Mouse (Mus musculus) embryonic facial prominence, embryonic 15.5 days (tissue): ENCODE measurements around the gene Irf7. TPM values are rescaled to one million over a fixed set of nuclear protein-coding genes. Genes with fewer than 3 reads are reported as not detected.

Experiments
- microRNA counts: library from miRNA; unstranded; fragments of <30 nt; microRNA quantifications from one replicate; lab custom pipeline; 2016
- microRNA-seq: library from miRNA; unstranded; fragments of <30 nt; microRNA quantifications from one replicate; pipeline ENCODE4, GENCODE M21; 2016; ENCODE audit warnings: borderline number of aligned reads
- polyA plus RNA-seq: library from polyadenylated mRNA; unstranded; fragments of >200 nt; fragmentation: Nextera tagmentation; extraction: Ambion mirVana; gene quantifications from 2 replicates; pipeline ENCODE4 v1.2.1, GENCODE M21; 2015

The Irf7 gene
- polyA plus RNA-seq, 1 experiment from 2014 or later, result 5.1 TPM

MicroRNA genes within 50 kb of the gene (microRNA counts, 519-probe panel; counts per million panel counts)
- microRNA mmu-miR-210 (lab: Ali Mortazavi, UCI), result 3,507 counts per million, percentile 83 among the panel's probes with 10 or more counts

Small RNAs within 50 kb of the gene (microRNA-seq; reads per million reads assigned to microRNA genes)
- gene Mir210, result 692 reads per million, percentile 74 among the genes with 10 or more reads in this experiment

Other genes with a start within 250 kb of the Irf7 start
- gene Ifitm6, start 248.6 kb downstream of the Irf7 start, polyA plus RNA-seq, result 2.7 and 2.8 TPM in 2 replicates
- not detected in 2 replicates for gene Gm17387, start 237.3 kb downstream of the Irf7 start, polyA plus RNA-seq
- gene B4galnt4, start 205.4 kb downstream of the Irf7 start, polyA plus RNA-seq, result 12.0 and 15.1 TPM in 2 replicates
- gene Pkp3, start 188.3 kb downstream of the Irf7 start, polyA plus RNA-seq, result 115 and 118 TPM in 2 replicates
- gene Sigirr, start 165.9 kb downstream of the Irf7 start, polyA plus RNA-seq, result 6.1 and 6.8 TPM in 2 replicates
- gene Ano9, start 148.7 kb downstream of the Irf7 start, polyA plus RNA-seq, result 18.2 and 20.7 TPM in 2 replicates
- gene Ptdss2, start 144.1 kb downstream of the Irf7 start, polyA plus RNA-seq, result 68.4 and 69.7 TPM in 2 replicates
- gene Rnh1, start 93.6 kb downstream of the Irf7 start, polyA plus RNA-seq, result 210 and 216 TPM in 2 replicates
- gene Hras, start 72.5 kb downstream of the Irf7 start, polyA plus RNA-seq, result 180 and 183 TPM in 2 replicates
- gene Lrrc56, start 72.3 kb downstream of the Irf7 start, polyA plus RNA-seq, result 11.2 and 14.7 TPM in 2 replicates
- 2.3 and 3.6 TPM in 2 replicates for gene Lmntd2, start 52.4 kb downstream of the Irf7 start, polyA plus RNA-seq
- gene Rassf7, start 50.6 kb downstream of the Irf7 start, polyA plus RNA-seq, result 55.3 and 56.3 TPM in 2 replicates
- gene Phrf1, start 37.7 kb downstream of the Irf7 start, polyA plus RNA-seq, result 68.7 and 73.2 TPM in 2 replicates
- 0.19 TPM in 1 of 2 replicates, not detected in the other for gene Cdhr5, start 10.3 kb upstream of the Irf7 start, polyA plus RNA-seq
- 5.3 TPM in 2 replicates for gene Sct, start 12.7 kb upstream of the Irf7 start, polyA plus RNA-seq
- 0.76 and 1.1 TPM in 2 replicates for gene Drd4, start 25.5 kb upstream of the Irf7 start, polyA plus RNA-seq
- gene Deaf1, start 61.2 kb upstream of the Irf7 start, polyA plus RNA-seq, result 73.5 and 82.0 TPM in 2 replicates
- 42.2 and 47.4 TPM in 2 replicates for gene Tmem80, start 61.3 kb upstream of the Irf7 start, polyA plus RNA-seq
- 36.1 and 40.5 TPM in 2 replicates for gene Eps8l2, start 72.4 kb upstream of the Irf7 start, polyA plus RNA-seq
- 278 and 280 TPM in 2 replicates for gene Taldo1, start 125.7 kb upstream of the Irf7 start, polyA plus RNA-seq
- gene Gatd1, start 147.7 kb upstream of the Irf7 start, polyA plus RNA-seq, result 63.8 and 67.6 TPM in 2 replicates
- 3.1 and 5.3 TPM in 2 replicates for gene Cend1, start 163.0 kb upstream of the Irf7 start, polyA plus RNA-seq
- 29.3 and 30.9 TPM in 2 replicates for gene Slc25a22, start 171.4 kb upstream of the Irf7 start, polyA plus RNA-seq
- 13.5 and 14.7 TPM in 2 replicates for gene Pidd1, start 177.5 kb upstream of the Irf7 start, polyA plus RNA-seq
- gene Rplp2, start 180.9 kb upstream of the Irf7 start, polyA plus RNA-seq, result 1,341 and 1,344 TPM in 2 replicates
- 22.2 and 27.9 TPM in 2 replicates for gene Pnpla2, start 188.7 kb upstream of the Irf7 start, polyA plus RNA-seq
- gene Cracr2b, start 194.6 kb upstream of the Irf7 start, polyA plus RNA-seq, result 21.6 and 26.9 TPM in 2 replicates
- 23.9 and 26.5 TPM in 2 replicates for gene Cd151, start 200.9 kb upstream of the Irf7 start, polyA plus RNA-seq
- 63.9 and 66.4 TPM in 2 replicates for gene Polr2l, start 208.7 kb upstream of the Irf7 start, polyA plus RNA-seq
- gene Tspan4, start 208.8 kb upstream of the Irf7 start, polyA plus RNA-seq, result 60.8 and 67.9 TPM in 2 replicates